Mouse (Mus musculus) lung, adult 2 months (tissue): ENCODE results near the gene Pum1. TPM values are rescaled to one million over a fixed set of nuclear protein-coding genes. Genes with fewer than 3 reads are reported as not detected.
"Not testable (repeated sequence)": the region's sequence is repeated elsewhere in the genome, so short reads cannot be mapped to it uniquely, and the experiment has no call there.

ENCODE experiments used
- DNase-seq: peaks from one replicate; pipeline ENCODE4 v3.0.0; 2022
- H3K4me1 ChIP-seq: fragments of 200-500 bp; 2 replicates; pipeline ENCODE4 v1.6.1; 2011; ENCODE audit warnings: low read length; ENCODE audit not compliant: control insufficient read depth, insufficient read depth
- H3K4me3 ChIP-seq: fragments of 200-500 bp; replicated peaks from 2 replicates; pipeline ENCODE3; 2011; ENCODE audit warnings: low read depth, mild to moderate bottlenecking, control low read depth, low read length; ENCODE audit errors: extremely low read depth
- CTCF ChIP-seq: fragments of 200-500 bp; IDR thresholded peaks from 2 replicates; pipeline ENCODE4 v1.5.1; 2011; ENCODE audit warnings: mild to moderate bottlenecking, low read length, control low read depth; ENCODE audit not compliant: insufficient read depth
- POLR2A ChIP-seq: fragments of 200-500 bp; IDR thresholded peaks from 2 replicates; pipeline ENCODE4 v1.6.1; 2011; ENCODE audit warnings: low read depth, mild to moderate bottlenecking, control low read depth, low read length, borderline replicate concordance; ENCODE audit errors: extremely low read depth
- WGBS: fragments of 180-500 bp; shearing (Covaris S2); methylation state at CpG from one replicate; pipeline ENCODE4 v1.1.7; 2018; 5-methylcytosine and 5-hydroxymethylcytosine counted together
- polyA plus RNA-seq: library from polyadenylated mRNA; depleted of rRNA; stranded (reverse); fragments of >200 nt; gene quantifications from 2 replicates; pipeline ENCODE4 v1.2.3, GENCODE M21; 2012

Pum1 gene
- polyA plus RNA-seq, 1 experiment = 57.0 TPM

DNA sequence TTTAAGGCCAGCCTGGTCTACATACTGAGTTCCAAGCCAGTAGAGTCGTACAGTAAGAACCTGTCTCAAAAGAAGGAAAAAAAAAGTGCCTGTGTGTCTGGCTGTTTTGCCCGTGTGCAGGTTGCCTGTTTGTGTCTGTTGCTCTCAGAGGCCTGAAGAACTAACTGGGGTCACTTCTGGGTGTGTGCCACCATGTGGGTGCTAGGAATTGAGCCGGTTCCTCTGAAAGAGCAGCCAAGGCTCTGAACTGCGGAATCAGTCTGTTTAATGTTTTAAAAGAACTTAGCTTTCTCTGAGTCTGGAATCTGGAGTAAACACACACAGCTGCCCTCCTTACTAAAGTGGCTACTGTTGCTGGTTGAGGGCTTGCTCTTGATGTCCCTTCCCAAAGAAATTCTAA lies 11.8 kb upstream of the Pum1 start:
- Histone ChIP-seq H3K4me3 (no peak overlapping the region), H3K4me1 (no peaks in the 10 kb centered on the region)
- 73% methylated on average over 4 of the region's 4 CpGs for WGBS
- no peak for TF ChIP-seq POLR2A
- no peak for TF ChIP-seq CTCF
- no peak for DNase-seq

DNA sequence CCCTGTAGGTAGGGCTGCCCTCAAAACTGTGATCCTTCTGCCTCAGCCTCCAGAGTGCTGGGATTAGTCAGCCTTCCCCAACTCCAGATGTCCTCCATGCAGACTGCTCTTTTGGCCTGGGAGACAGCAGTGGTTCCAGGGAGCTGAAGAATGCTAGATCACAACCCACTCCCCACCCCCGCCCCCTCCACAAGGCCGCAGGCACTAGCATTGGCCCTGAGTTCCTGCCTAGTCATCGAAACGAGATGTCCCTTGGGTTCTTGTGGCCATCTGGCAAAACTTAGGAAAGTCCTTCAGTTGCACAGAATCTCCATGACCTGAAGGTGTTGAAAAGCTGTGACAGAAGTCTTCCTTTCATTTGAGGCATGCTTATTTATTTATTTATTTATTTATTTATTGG lies 10.6 kb upstream of the Pum1 start:
- H3K4me3 ChIP-seq = no peak overlapping the region
- H3K4me1 ChIP-seq = no peaks in the 10 kb centered on the region
- TF ChIP-seq POLR2A = no peak
- no peak for TF ChIP-seq CTCF
- no peak for DNase-seq
- 63% methylated on average over 4 of the region's 4 CpGs for WGBS

DNA sequence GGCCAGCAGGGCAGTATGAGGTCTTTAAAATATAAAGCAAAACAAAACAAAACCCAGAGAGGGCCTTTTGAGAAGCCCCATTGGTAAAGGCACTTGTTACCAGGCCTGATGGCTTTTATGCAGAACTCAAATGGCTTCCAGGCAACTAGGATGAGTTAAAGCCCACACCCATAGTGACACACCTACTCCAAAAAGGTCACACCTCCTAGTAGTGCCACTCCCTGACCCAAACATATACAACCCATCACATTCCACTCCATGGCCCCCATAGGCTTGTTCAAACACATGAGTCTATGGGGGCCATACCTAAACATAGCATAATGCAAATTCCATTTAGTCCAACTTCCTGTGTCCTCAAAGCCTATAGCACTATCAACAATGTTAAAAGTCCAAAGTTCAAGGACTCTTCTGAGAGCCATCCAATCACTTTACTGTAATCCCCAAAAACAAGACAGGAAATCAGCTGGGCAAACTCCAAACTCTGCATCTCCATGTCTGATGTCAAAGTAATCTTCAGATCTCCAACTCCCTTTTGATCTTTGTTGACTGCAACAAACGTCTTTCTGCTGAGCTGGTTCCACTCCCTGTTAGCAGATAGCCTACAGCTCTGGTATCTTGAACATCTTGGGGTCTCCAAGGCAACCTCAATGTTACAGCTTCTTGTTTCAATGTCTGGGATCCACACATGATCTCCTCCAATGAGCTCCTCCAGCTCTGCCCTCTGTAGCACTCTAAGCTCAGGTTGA lies 5.1 kb upstream of the Pum1 start:
- DNase-seq = no peak
- TF ChIP-seq POLR2A = no peak
- TF ChIP-seq CTCF = no peak
- Histone ChIP-seq H3K4me3 (no peak overlapping the region), H3K4me1 (no peaks in the 10 kb centered on the region)
- WGBS = 29% methylated on average over 1 of the region's 1 CpGs

DNA sequence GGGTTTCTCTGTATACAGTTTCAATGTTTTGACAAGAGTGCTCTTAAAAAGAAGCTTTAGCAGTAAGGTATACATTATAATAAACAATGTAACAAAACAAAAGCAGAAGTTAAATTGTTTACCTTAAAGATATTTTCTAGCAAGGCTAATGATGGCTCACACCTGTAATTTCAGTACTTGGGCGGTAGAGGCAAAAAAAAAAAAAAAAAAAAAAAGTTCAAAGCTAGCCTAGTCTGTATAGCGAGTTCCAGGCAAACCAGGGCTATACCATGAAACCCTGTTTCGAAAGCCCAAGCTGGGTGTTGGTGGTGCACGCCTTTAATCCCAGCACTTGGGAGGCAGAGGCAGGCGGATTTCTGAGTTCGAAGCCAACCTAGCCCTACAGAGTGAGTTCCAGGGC lies 3.7 kb upstream of the Pum1 start:
- H3K4me1 ChIP-seq = no peaks in the 10 kb centered on the region
- H3K4me3 ChIP-seq = no peak overlapping the region
- TF ChIP-seq CTCF (no peak), POLR2A (no peak)
- no peak for DNase-seq
- WGBS = 89% methylated on average over 6 of the region's 6 CpGs

DNA sequence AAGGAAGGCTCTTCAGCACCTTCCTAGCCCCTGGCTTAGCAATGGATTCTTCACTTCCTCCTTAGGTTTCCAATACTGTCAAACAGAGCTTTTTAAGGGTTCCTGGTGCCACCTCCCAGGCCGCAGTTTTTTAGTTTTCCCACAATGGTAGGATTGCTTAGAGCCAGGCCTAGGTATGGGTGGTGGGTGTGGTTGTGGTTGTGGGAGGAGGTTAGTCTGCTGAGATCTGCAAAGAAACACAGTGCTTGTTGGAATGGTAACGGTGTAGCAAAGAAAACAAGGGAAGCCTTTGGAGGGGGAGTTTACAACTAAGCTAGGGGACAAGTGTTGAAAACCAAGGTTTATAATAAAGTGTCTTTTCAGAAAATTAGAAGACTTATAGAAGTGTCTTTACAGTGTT lies 3.0 kb upstream of the Pum1 start:
- TF ChIP-seq POLR2A (no peak), CTCF (no peak)
- H3K4me1 ChIP-seq = no peaks in the 10 kb centered on the region
- DNase-seq = no peak
- WGBS = 73% methylated on average over 2 of the region's 2 CpGs
- H3K4me3 ChIP-seq = no peak overlapping the region

DNA sequence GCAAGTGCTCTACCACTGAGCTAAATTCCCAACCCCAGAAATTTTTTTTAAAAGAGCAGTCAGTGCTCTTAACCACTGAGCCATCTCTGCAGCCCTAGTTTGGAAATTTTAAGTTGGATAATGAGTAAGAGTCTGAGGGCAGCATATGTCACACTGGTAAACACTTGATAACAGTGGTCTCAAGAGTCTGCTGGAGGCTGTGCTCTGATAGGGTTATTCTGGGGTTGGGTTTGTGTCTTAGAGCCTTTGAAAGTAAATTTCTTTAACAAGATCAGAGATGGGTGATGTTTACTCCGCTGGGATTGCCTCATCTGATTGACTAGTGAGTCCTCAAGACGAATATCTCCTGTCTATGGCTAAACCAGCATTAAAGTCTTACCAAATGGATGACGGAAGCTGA lies 2.0 kb upstream of the Pum1 start:
- H3K4me1 ChIP-seq = peaks cover under 1% of the 10 kb centered on the region; the same call in 1 of the 2 replicates
- 88% methylated on average over 3 of the region's 3 CpGs for WGBS
- no peak overlapping the region for H3K4me3 ChIP-seq
- no peak for DNase-seq
- TF ChIP-seq CTCF = no peak
- no peak for TF ChIP-seq POLR2A

DNA sequence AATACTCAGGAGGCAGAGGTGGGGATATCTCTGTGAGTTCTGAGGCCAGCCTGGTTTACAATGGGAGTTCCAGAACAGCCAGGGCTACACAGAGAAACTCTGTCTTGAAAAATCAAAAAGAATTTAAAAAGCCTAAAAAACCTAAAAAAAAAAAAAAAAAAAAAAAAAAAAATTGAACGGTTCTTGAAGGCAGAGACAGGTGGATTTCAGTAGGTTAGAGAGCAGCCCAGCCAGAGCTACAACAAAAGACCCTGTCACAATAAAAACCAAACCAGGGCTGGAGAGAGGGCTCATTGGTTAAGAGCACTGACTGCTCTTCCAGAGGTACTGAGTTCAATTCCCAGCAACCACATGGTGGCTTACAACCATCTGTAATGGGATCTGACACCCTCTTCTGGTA lies 816 bp upstream of the Pum1 start:
- not testable (repeated sequence) for DNase-seq, H3K4me1 ChIP-seq, H3K4me3 ChIP-seq
- 77% methylated on average over 1 of the region's 1 CpGs for WGBS

DNA sequence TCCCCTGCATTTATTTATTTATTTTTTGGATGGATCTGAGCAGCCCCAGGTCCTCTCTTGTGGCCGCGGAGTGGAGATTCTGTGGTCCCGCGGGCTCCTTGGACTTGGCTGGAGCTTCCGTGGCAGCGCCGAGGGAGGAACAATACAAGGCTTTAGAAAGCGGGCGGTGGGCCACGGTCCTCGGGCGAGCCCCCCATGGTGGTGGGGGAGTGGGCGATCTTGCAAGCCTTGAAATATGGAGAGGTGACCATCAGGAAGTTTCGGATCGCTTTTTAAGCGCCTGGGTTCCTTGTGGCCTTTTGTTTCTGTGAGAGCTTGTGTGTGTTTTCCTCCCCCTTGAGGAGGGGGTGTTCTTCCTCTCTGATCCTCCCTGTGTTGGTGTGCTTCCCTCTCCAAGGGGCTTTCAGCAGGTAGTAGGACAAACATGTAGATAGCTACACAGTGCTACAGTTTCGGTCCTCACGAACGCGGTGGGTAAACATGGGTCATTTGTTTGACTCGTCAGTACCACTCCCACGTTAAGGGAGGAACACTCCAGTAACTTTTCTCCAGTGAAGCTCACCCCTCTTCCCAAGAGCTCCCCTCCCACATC lies 785 bp downstream of the Pum1 start:
- DNase-seq = peak; percentile 57
- TF ChIP-seq CTCF = no peak
- WGBS = under 1% methylated on average over 22 of the region's 22 CpGs
- Histone ChIP-seq H3K4me1 (peaks cover 11% of the 10 kb centered on the region), H3K4me3 (peak overlapping the region; percentile 69)

DNA sequence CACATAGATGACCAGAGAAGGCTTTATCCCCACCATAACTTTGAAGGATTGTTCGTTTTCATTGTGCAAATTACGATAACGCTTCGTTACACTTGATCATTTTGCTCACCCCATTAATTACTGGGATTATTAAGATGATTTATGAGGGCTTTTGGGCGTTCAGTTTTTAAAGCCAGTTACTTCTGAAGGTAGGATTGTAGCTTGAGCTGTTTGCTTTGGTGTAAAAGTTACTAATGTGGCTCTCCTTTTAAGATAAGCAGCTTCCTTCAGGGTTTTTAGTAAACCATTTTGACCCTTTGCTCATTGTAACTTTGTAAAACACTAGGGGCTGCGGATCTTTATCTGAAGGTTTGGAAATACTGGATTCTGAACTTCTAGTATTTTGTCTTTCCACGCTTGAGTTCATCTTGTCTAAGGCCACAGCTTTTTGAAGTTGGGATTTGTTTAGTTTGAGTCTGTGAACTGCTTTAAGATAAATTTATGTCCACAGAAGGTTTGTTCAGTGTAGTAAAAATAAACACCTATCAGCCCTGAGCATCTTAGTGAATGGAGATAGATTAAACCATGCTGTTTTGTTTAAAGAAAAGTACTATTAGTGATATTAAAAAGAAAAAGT lies 1.4 kb downstream of the Pum1 start:
- DNase-seq = no peak
- 2% methylated on average over 7 of the region's 7 CpGs for WGBS
- TF ChIP-seq POLR2A (no peak), CTCF (no peak)
- H3K4me1 ChIP-seq = peaks cover 13% of the 10 kb centered on the region
- peak overlapping the region; percentile 69 for H3K4me3 ChIP-seq

DNA sequence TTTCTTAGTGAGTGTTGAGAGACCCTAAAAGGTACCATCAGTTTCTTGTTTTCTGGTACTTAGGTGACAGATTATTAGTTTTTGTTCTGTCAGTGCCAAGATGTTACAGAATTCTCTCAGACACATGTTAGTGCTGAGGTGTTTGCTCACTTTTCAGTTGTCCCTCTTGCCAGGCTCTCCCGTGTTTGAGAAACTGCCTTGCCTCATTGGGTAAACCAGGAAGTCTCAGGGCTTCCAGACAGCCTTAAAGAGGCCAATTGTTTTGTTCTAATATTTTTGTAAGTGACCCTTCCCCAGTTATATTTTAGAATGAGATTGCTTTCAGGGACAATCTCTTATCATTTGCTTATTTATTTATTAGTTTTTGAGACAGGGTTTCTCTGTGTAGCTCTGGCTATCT lies 2.1 kb downstream of the Pum1 start:
- Histone ChIP-seq H3K4me1 (peaks cover 15% of the 10 kb centered on the region), H3K4me3 (no peak overlapping the region)
- WGBS = 2% methylated on average over 1 of the region's 1 CpGs
- DNase-seq = no peak
- TF ChIP-seq POLR2A (no peak), CTCF (no peak)

DNA sequence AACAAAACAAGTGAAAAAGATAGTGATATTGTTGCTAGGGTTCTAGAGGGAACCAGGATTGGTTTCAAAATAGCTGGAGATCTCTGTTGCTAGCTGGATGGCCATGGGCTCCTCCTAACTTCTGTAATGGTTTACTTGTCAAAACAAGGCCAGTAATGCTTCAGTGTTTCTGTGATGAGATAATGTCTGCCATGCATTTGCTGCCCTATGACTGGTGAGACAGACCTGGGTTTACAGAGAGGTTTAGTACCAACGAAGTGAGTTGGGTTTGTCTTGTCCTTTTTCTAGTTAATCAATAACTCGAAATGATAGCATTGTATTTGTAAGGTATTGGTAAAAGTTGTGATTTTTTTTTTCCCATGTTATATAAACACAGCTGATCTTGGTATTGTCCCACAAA lies 4.6 kb downstream of the Pum1 start:
- TF ChIP-seq POLR2A = no peak
- no peak for TF ChIP-seq CTCF
- no peak for DNase-seq
- WGBS = 48% methylated on average over 2 of the region's 2 CpGs
- Histone ChIP-seq H3K4me1 (peaks cover 25% of the 10 kb centered on the region), H3K4me3 (no peak overlapping the region)
